Mouse (Mus musculus) kidney, postnatal 36 days (tissue): ENCODE data around the gene Map3k7cl.

ENCODE experiments used
- DNase-seq, 2 experiments: peaks; one replicate each; pipeline ENCODE4 v3.0.0; 2021 to 2022; ENCODE audit warnings: mixed read lengths in 2 of 2

The Map3k7cl gene

DNA sequence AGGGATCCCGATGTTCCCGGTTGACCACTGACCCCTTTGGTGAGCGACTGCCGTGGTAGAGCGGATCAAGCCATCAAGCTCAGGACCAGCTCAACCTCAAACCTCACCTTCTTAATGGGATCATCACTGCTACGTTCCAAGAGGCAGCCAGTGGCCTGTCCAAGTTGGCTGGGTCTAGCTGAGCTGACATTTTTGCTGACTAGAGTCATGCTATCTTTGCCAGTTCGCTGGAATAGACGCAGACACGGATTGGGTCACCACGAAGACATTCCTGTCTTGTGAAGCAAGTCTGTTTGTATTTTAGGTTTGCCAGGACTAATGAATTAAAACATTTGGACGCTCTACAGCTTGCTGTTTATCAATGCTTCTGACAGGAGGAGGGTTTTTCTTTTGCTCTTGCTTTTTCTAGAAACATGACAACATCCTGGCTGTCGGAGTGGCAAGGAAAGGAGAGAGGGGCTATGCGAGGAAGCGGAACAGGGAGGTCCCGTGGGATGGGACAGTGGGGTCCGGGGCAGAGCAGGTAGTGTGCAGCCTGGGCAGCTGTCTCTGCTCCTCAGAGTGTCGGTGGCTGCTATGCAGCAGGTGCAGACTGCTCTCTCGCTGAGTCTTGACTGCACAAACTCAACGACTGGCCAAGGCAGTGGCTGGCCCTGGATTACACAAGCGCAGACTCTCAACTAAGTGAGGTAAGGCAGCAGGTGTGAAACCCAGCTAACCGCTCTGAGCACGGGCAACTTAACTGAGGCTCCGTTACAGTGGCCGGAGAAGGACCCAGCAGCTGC is at the start of gene Map3k7cl:
TSS of gene Map3k7cl (plus strand) at position 424 of the 785 bp plus-strand sequence.
- peak; percentile 66 to 83 for DNase-seq

DNA sequence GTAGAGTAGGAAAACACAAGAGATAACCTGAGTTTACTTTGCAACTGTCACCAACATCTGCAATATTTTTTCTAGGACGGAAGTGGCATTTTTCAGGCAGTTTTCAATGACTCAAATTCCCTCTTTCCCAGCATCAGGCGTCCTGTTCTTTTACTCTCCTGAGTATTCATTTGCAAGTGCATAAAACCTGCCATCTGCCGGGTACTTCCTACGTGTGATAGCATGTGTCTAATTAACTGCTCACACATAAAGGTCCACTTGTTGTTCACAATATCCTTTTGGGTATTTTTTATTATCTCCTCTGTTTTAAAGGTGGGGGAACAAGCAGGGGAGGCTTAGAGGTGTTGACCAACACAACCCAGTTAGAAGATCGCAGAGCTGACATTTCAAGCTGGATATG is 41.4 kb upstream of the Map3k7cl start:
- no peak for DNase-seq

DNA sequence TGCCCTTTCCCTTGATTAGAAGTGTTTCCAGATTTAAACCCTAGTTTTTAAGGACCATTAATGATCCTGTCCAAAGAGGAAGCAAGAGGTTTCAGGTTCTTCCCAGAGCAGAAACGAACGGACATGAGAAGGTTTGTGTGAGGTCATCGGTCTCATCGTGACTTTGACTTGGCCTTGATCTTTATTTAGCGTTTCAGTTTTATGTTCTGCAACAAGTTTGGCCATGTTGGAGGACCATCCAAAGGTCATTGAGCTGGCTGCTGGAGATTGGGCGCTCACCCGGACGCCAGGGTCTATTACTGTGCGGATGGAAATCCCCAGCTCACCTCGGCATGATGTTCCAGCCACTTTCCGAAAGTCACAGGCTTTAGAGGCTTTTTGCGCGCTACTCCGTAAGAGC is 40.8 kb upstream of the Map3k7cl start:
- DNase-seq: no peak

DNA sequence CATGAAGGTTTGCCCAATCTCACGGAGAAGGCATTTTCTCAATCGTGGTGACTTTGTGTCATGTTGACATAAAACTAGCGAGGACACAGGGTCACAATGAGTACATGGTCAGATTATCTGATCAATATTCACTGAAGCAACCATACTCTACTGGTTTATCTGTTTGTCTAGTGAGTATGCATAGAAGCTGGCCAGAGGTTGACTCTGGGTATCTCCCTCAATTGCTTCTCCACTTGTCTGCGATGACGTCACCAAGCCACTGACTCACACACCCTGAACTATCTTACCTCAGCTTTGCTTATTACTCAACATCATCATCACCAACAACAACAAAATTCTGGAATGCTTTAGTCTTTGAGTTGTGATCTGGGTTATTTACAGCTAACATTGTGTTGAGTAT is 28.9 kb upstream of the Map3k7cl start:
- no peak for DNase-seq

DNA sequence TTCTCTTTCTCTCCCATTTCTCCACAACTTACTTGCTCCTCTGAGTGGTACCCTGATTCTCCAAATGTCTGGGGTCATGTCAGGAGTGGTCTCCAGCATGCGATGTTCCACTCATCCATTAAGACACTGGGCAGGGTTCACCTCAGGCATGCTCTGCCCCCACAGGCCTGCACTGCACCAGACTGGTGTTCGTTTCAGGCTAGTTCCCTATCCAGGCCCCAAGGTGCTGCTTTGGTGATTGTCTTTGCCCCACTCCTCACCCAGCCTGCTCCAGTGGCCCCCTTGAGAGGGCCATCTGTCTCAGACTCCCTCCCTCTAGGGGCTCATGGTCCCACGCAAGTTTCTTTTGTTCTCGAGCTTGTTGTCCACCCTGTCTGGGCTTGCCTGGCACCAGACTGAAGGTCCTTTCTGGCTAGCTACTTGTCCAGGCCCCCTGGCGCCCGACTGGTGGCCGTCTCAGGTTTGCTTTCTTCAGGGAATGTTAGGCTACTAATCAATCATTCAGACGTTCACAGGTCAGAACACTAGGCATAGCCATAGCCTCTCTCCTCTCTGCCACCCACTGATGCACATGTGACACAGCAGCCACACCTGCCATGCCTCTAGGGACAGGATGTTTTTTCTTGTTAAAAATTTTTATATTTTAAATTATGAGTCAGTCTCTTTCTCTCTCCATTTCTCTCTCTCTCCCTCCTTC is 25.4 kb upstream of the Map3k7cl start:
- DNase-seq: no peak

DNA sequence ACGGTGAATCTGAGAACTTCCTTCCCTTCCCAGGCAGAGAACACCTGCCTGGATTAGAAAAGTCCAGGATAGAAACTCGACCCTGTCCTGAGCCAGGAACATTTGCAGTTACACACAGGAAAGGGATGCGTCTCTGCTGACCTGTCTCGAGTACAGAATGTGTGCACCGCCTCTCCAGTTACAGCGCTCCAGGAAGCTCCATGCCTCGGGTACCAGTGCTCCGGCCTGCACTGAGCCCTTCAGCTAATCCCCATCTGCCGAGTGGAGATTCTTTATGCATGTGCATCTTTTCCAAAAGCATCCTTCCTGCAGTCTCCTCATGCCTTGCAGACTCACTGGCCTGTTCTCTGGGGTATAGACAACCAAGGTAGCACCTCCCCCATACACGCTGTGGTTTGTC is 24.4 kb upstream of the Map3k7cl start:
- no peak for DNase-seq

DNA sequence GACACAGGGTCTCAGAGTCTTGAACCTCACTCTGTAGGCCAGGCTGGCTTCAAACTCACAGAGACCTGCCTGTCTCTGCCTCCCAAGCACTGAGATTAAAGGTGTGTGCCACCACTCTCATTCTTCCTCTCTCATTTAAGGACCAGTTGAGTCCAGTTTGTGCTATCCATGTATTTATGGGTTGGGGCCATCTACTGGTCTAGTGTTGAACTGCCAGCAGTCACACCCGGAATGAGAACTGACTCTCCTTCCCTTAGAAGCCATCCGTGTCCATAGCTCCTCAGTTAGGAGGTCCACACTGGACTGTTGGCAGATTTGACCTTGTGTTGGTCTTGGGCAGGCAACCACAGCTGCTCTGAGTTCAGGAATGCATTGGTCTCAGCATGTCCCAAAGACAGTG is 4.8 kb upstream of the Map3k7cl start:
- DNase-seq: peak in 1 of 2 experiments; percentile 57

GRCm38 (mm10) chr16:87556320-87556719 is 3.2 kb downstream of the Map3k7cl start:
- no peak for DNase-seq

GRCm38 (mm10) chr16:87561501-87561900 is 8.4 kb downstream of the Map3k7cl start:
- DNase-seq: peak in 1 of 2 experiments; percentile 34

GRCm38 (mm10) chr16:87563524-87563923 is 10.4 kb downstream of the Map3k7cl start:
- DNase-seq: no peak

DNA sequence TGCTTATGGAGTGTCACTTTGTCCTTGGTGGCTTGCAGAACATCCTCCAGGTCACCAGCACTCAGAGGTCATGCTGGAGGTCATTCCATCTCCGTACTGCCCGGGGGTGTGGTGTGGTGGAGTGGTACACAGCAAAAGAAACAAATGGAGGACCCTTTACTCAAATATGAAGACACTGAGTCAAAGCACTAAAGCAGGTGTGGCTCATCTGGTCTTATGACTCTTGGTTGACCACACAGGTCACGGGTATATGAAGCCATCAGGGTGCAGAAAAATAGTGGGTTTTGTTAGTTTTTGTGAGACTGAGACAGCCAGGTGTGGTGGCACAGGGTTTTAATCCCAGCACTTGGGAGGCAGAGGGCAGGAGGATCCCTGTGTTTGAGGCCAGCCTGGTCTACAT is 11.4 kb downstream of the Map3k7cl start:
- no peak for DNase-seq

DNA sequence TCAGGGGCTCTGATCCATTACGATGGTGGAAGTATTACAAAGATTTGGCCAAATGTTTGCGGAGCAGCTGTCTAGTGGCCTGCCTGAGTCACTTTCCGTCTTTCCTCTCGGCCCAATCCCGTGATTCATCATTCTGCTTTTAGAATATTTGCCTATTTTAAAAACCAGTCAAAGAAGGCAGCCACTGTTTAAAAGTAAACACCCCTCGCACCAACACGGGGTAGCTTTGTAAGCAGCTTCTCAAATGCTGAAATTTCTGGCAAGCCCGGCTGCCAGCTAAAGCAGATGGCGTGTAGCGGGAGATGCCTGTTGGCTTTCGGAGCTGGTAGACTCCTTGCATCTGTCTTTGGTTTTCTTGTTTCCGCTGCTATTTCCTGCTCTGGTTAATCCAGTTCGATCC is 14.4 kb downstream of the Map3k7cl start:
- no peak for DNase-seq

- no peak for DNase-seq
Observed at GRCm38 (mm10) chr16:87568241-87568640, 15.1 kb downstream of the Map3k7cl start.

GRCm38 (mm10) chr16:87569576-87570105 is 16.5 kb downstream of the Map3k7cl start:
- peak; percentile 44 to 57 for DNase-seq

- DNase-seq: peak; percentile 26 to 38
Observed at GRCm38 (mm10) chr16:87570334-87570733, 17.2 kb downstream of the Map3k7cl start.

DNA sequence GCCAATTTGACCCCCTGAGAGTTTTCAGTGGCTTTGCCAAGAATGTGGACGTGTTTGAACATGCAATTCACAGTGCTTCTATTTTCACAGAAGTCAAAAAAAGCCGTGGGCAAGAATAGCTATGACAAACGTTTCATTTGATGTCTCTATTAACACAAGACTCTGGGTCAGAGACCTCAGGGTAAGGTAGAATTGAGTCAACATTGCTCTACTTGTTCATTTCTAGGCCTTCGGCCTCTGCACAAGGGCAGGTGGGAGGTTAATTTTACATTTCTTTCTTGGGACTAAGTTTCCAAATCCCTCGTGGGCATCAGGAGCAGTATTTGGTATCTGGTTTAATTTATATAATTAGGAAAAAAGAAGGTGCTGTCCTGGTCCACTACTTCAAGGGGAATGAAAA is 20.3 kb downstream of the Map3k7cl start:
- DNase-seq: no peak

DNA sequence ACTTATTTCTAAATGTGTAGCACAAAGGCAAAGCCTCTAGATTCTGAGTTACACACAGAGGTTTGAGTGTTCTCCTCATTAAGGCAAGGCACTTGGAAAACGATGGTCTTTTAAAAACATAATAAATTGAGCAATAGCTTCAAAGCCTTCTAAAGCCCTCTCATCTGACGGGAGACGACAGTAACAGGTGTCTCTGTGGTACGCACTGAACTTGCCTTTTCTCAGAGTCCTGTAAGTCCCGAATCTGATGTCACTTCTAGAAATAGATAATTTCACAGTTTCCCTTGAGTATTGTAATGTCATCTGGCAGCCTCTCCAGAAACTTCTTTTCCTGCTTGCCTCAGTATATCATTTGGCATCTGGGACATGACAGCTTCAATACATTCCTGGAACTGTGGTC is 21.0 kb downstream of the Map3k7cl start:
- DNase-seq: no peak

DNA sequence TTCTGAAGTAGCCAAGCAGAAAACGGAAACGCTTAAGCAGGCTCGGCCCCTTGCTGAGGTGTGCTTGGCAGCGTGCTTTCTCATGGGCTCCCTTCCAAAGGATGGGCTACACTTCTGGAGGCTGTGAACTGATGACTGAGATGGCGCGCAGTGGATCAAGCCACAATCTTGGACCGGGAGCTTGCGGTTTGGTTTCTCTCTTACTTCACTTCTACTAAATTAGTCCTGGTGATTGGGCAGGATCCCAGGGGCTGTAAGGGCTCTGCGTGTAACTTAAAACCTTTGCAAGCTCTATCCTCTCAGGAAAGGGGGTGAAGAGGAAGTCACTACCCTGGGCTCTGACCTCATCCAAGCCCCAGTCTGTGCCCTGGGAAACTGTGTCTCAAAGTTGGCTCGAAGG is 22.5 kb downstream of the Map3k7cl start:
- peak; percentile 55 to 79 for DNase-seq

DNA sequence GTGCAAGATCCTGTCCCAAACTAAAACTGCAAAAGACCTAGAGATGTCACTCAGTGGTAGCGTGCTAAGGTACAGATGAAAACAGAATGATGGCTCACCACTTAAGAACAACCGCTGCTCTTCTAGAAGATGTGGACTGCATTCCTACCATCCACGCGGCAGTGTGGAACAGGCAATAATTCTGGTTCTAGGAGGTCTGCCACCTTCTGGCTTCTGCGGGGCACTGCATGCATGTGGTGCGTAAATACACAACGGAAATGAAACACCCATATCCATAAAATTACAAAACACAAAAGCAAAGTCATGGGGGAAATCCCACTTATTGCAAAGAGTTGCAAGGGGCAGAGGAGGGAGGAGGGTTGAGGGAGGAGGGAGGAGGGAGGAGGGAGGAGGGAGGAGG is 25.8 kb downstream of the Map3k7cl start:
- DNase-seq: peak in 1 of 2 experiments; percentile 51

DNA sequence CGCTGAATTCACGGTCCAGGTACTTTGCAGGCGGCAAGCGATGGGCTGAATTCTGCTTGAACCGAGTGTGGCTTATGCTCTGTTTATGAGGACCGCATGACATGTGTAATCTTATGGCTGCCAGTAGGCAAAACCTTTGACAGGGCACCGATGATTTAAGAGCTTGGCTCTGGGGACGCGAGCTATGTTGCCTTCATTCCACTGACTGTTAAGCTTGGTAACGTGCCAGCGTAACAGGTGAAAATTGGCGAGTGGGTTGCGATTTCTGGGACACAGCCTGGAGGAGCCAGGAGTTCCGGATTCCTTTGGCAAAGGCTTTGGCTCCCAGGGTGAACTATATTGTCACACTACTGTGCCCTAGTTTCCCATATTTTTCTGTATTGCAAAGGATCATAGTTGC is 26.3 kb downstream of the Map3k7cl start:
- no peak for DNase-seq

DNA sequence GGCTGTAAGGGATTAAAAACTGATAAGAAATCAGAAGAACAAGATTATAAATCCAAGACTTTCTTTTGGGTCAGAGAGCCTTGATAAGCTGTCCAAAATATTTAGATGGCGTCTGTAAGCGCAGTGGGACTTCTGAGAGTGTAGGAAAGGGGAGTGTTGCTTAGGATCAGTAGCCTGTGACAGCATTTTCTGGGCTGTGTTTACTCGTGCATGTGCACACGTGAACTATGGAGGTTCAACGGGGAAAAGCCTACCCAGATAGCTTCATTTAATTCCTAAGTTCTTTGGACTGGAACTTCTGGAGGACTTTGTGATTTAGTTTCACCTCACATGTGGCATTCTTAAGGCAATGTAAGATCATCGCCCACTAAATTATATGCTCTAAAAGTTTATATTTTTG is 29.6 kb downstream of the Map3k7cl start:
- DNase-seq: no peak

DNA sequence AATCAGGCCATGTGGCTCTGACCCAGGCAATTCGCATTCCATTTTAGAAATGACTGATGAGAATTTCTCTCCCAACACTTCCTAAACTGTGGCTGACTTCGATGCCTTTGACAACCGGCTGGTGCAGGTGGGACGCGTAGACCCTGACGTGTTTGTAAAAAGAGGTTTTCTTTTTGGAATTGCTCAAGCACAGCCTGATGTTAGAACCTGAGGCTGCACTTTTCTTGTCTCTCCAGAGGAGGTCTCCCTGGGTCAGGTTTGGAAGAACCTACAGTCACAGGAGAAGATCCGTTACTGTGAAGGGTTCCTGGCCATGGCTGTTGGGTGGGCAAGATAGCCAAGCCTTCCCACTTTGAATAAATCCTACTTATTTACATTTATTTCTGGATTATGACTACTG is 31.5 kb downstream of the Map3k7cl start:
- peak in 1 of 2 experiments; percentile 30 for DNase-seq

DNA sequence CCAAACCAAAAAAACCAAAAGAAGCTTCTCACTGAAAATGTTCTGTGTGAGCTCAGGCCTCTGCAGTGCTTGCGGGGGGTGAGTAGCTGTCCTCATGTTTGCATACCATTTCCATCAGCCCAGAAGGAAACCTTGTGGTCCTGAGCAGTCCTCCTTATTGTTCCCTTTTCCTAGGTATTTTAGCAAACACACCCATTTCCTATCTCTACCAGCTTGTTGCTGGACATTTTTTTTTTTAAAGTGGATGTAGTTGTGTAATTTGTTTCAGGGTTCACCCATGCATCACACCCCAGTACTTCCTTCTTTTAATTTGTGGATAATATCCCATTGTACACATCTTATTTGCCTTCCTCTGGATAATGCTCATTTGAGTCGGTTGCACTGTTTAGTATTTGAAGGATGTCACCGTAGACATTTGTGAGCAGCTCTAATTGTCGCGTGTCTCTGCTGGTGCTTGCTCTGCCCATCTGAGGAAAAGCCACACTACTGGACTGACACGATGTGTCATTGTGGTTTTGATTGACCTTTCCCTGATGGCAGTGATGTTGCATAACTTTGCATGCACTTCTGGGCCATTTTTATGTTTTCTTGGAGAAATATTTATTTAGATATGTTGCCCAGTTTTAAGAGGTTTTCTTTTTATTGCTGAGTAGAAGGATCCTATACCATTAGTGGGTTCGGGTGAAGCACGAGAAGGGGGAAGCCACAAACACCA is 32.6 kb downstream of the Map3k7cl start:
- DNase-seq: no peak
